Comparison of ENCODE assay signal across 8 mouse cellular contexts in genomic region chr16:95585541-95586310, GRCm38 (mm10). TPM values are rescaled to one million over a fixed set of nuclear protein-coding genes. Genes with fewer than 3 reads are reported as not detected.
DNase-seq lines count a peak whose midpoint lies in the region; ATAC-seq and TF ChIP-seq lines count a peak whose summit lies in the region.

No protein-coding gene starts in this region.

- H3K9me3 ChIP-seq in heart, embryonic 11.5 days (replicated peaks; ENCODE audit: control insufficient read depth, low read length) = no peaks in the 10 kb centered on the region
- H3K9me3 ChIP-seq in kidney, postnatal 0 days (replicated peaks; ENCODE audit: low read length) = no peaks in the 10 kb centered on the region
- H3K9me3 ChIP-seq in lung, embryonic 16.5 days (ENCODE audit: control insufficient read depth, low read length) = no peaks in the 10 kb centered on the region

- intact Hi-C loops in gastrocnemius, postnatal 14 days (cut with DNase I; ENCODE audit: low total_unique reads) = no loop called here

- H3K4me3 ChIP-seq in heart, embryonic 11.5 days (ENCODE audit: low read depth, low read length) = peak overlapping the region; percentile 48
- H3K4me3 ChIP-seq in kidney, postnatal 0 days (replicated peaks; ENCODE audit: low read depth, low read length) = peak overlapping the region; percentile 31
- H3K4me3 ChIP-seq in lung, embryonic 16.5 days (ENCODE audit: low read length) = peak overlapping the region; percentile 51

- H3K4me2 ChIP-seq in heart, embryonic 11.5 days = peak overlapping the region; percentile 92
- peak overlapping the region; percentile 59 for H3K4me2 ChIP-seq in kidney, postnatal 0 days (ENCODE audit: low read length)
- H3K4me2 ChIP-seq in lung, embryonic 16.5 days (ENCODE audit: low read depth, low read length) = peak overlapping the region; percentile 78

- H3K27ac ChIP-seq in heart, embryonic 11.5 days (ENCODE audit: low read depth, low read length) = no peak overlapping the region
- H3K27ac ChIP-seq in kidney, postnatal 0 days = no peak overlapping the region
- H3K27ac ChIP-seq in lung, embryonic 16.5 days (ENCODE audit: low read length) = peak overlapping the region; percentile 69

- ATAC-seq in heart, embryonic 11.5 days (replicated peaks; ENCODE audit: insufficient number of reproducible peaks, low FRiP score, low TSS enrichment) = peak; percentile 77
- ATAC-seq in kidney, postnatal 0 days (replicated peaks; ENCODE audit: low FRiP score, low read depth) = peak; percentile 77
- ATAC-seq in lung, embryonic 16.5 days (ENCODE audit: low read depth) = peak; percentile 90
- ATAC-seq in neutrophil, adult 5-6 weeks (ENCODE audit: extremely low read depth, insufficient number of reproducible peaks, low FRiP score, poor library complexity, severe bottlenecking) = 0 out of 2 replicates have a peak, but pooled peaks have one; percentile 15

- peaks cover 51% of the 10 kb centered on the region for H3K27me3 ChIP-seq in heart, embryonic 11.5 days (ENCODE audit: control insufficient read depth, insufficient read depth, low read length)
- H3K27me3 ChIP-seq in kidney, postnatal 0 days (ENCODE audit: insufficient read depth, low read length) = peaks cover 40% of the 10 kb centered on the region
- H3K27me3 ChIP-seq in lung, embryonic 16.5 days (ENCODE audit: control insufficient read depth, insufficient read depth, low read depth, low read length) = peaks cover 28% of the 10 kb centered on the region

- peaks cover 6% of the 10 kb centered on the region for H3K4me1 ChIP-seq in heart, embryonic 11.5 days (ENCODE audit: control insufficient read depth, insufficient read depth, low read length)
- peaks cover 16% of the 10 kb centered on the region; the same call in 1 of the 2 replicates for H3K4me1 ChIP-seq in kidney, postnatal 0 days (replicated peaks; ENCODE audit: insufficient read depth, low read length)
- peaks cover 16% of the 10 kb centered on the region for H3K4me1 ChIP-seq in lung, embryonic 16.5 days (replicated peaks; ENCODE audit: control insufficient read depth, insufficient read depth, low read length)

- TF ChIP-seq CTCF in kidney, postnatal 0 days (IDR thresholded peaks at IDR 0.05; ENCODE audit: low read depth) = peak; percentile 49

- peak; percentile 47 for DNase-seq in gastrocnemius, postnatal 14 days
- no peak for DNase-seq in gastrocnemius, adult 18-20 months (ENCODE audit: low spot score)
- peak; percentile 38 to 51 for DNase-seq in cerebellum, postnatal 14 days
- DNase-seq in kidney, postnatal 0 days (ENCODE audit: low spot score) = peak; percentile 46
- DNase-seq in thymus, postnatal 4 days = peak; percentile 87

- no peaks in the 10 kb centered on the region for H3K36me3 ChIP-seq in heart, embryonic 11.5 days (ENCODE audit: control insufficient read depth, insufficient read depth, low read length)
- no peaks in the 10 kb centered on the region for H3K36me3 ChIP-seq in kidney, postnatal 0 days (ENCODE audit: insufficient read depth, low read length)
- H3K36me3 ChIP-seq in lung, embryonic 16.5 days (ENCODE audit: control insufficient read depth, insufficient read depth, low read length) = no peaks in the 10 kb centered on the region

- WGBS in heart, embryonic 11.5 days (ENCODE audit: insufficient replicate concordance) = 1% methylated on average over 36 of the region's 36 CpGs
- under 1% methylated on average over 36 of the region's 36 CpGs for WGBS in kidney, postnatal 0 days
- WGBS in lung, embryonic 16.5 days = 1% methylated on average over 36 of the region's 36 CpGs

- H3K9ac ChIP-seq in heart, embryonic 11.5 days (ENCODE audit: low read depth, low read length) = peak overlapping the region; percentile 60; the same call in 1 of the 2 replicates
- 0 out of 2 replicates have a peak overlapping the region, but pooled peaks have one; percentile 8 for H3K9ac ChIP-seq in kidney, postnatal 0 days (ENCODE audit: low read depth, low read length)
- peak overlapping the region; percentile 65 for H3K9ac ChIP-seq in lung, embryonic 16.5 days (ENCODE audit: low read length)

RNA-seq across cellular contexts. Expression of gene Erg, which starts 0.7 kb away (rescaled TPM):
- 10 to 100 TPM; 17.9 to 19.7 TPM for total RNA-seq in gastrocnemius, postnatal 14 days (2021)
- total RNA-seq in gastrocnemius, adult 18-20 months (2021) = 1 to 10 TPM; 6.8 to 9.2 TPM
- 4.5 and 4.8 TPM in 2 replicates for polyA plus RNA-seq in heart, embryonic 11.5 days (2014; fragmentation: Nextera tagmentation; extraction: Ambion mirVana)
- polyA plus RNA-seq in kidney, postnatal 0 days (2015; fragmentation: Nextera tagmentation; extraction: Ambion mirVana) = 6.4 TPM in 2 replicates
- 11.7 and 11.9 TPM in 2 replicates for polyA plus RNA-seq in lung, embryonic 16.5 days (2015; fragmentation: Nextera tagmentation; extraction: Ambion mirVana)
- 0.23 and 0.74 TPM in 2 replicates for total RNA-seq in neutrophil, adult 5-6 weeks (2017)

Comparison
In these comparisons a context has a peak if more than half of its experiments do, and no peak if none do; other contexts are left out.
1. ATAC-seq: peak in every context shown above with its lines; median percentile 90 in lung, embryonic 16.5 days; 77 in heart, embryonic 11.5 days; 77 in kidney, postnatal 0 days; 15 in neutrophil, adult 5-6 weeks.
2. H3K9ac ChIP-seq: peak in every context shown above with its lines; median percentile 65 in lung, embryonic 16.5 days; 60 in heart, embryonic 11.5 days; 8 in kidney, postnatal 0 days.